Comparison of ENCODE assay signal across 8 mouse cellular contexts in the genomic region with DNA sequence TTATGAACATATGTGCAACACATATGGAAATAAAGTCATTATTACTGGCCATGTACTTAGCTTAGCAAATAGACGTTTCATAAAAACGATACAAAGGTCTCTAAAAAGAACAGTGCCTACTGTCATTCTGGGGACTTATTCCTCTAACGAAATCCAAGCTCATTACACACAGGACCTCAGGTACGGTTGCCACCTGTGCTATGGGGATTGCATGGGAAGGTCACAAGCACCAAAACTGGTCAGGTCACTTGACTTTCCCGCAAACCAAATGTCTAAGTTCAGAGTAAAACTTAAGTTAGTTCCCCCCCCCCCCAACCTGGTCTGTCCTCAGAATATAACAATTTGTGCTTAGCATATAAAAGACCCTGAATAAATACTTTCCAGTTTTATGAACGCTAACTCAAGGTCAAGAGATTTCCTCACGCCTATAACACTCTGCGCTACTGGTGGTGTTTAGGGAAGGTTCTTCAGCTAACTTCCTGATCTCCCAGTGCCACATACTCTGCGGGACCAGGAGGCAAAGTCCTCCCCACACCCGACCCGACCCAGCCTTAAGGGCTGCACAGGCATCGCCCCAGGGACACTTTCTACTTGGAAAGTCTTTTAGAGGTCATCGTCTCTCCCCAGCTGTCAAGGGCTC. TPM values are rescaled to one million over a fixed set of nuclear protein-coding genes. Genes with fewer than 3 reads are reported as not detected.
DNase-seq lines count a peak whose midpoint lies in the region; ATAC-seq and TF ChIP-seq lines count a peak whose summit lies in the region.

No protein-coding gene starts in this region.

- no peak for DNase-seq in left cerebral cortex, adult 2 months (ENCODE audit: extremely low spot score in 1 of 2, low spot score in 2 of 2)
- DNase-seq in left cerebral cortex, postnatal 4 days: no peak
- DNase-seq in layer of hippocampus, adult 18-20 months (ENCODE audit: low spot score in 2 of 2): no peak
- no peak for DNase-seq in urinary bladder, postnatal 36 days (ENCODE audit: low spot score in 2 of 2)
- no peak for DNase-seq in left cerebral cortex, adult 11 months (ENCODE audit: low spot score)

- intact Hi-C loops in left cerebral cortex, adult 2 months (cut with DNase I): loop anchor here (5.0 kb wide), 1 partner anchor 92 kb away; no protein-coding TSS in a partner anchor
- intact Hi-C loops in left cerebral cortex, postnatal 4 days (cut with DNase I): no loop called here

- peak overlapping the region; percentile 92 for H3K4me2 ChIP-seq in embryonic facial prominence, embryonic 12.5 days (replicated peaks)
- H3K4me2 ChIP-seq in kidney, embryonic 15.5 days: peak overlapping the region; percentile 89

- no peak for ATAC-seq in embryonic facial prominence, embryonic 12.5 days (ENCODE audit: insufficient number of reproducible peaks, insufficient read depth, low FRiP score, low TSS enrichment)
- ATAC-seq in kidney, embryonic 15.5 days (replicated peaks; ENCODE audit: low FRiP score): no peak
- peak; percentile 10; the same call in 1 of the 2 replicates for ATAC-seq in monocyte, adult 5-6 weeks (replicated peaks; ENCODE audit: insufficient number of reproducible peaks, low FRiP score, low TSS enrichment, poor library complexity, severe bottlenecking)

- H3K27me3 ChIP-seq in embryonic facial prominence, embryonic 12.5 days: no peaks in the 10 kb centered on the region
- no peaks in the 10 kb centered on the region for H3K27me3 ChIP-seq in kidney, embryonic 15.5 days

- H3K36me3 ChIP-seq in embryonic facial prominence, embryonic 12.5 days: no peaks in the 10 kb centered on the region
- peaks cover 6% of the 10 kb centered on the region for H3K36me3 ChIP-seq in kidney, embryonic 15.5 days

- no peak overlapping the region for H3K27ac ChIP-seq in left cerebral cortex, adult 2 months
- H3K27ac ChIP-seq in embryonic facial prominence, embryonic 12.5 days: peak overlapping the region; percentile 94; the same call in 1 of the 2 replicates
- H3K27ac ChIP-seq in kidney, embryonic 15.5 days: peak overlapping the region; percentile 94

- H3K4me3 ChIP-seq in left cerebral cortex, adult 2 months: peak overlapping the region; percentile 76
- H3K4me3 ChIP-seq in embryonic facial prominence, embryonic 12.5 days: peak overlapping the region; percentile 82
- peak overlapping the region; percentile 73 for H3K4me3 ChIP-seq in kidney, embryonic 15.5 days (replicated peaks)

- H3K4me1 ChIP-seq in embryonic facial prominence, embryonic 12.5 days: peaks cover 32% of the 10 kb centered on the region
- peaks cover 49% of the 10 kb centered on the region for H3K4me1 ChIP-seq in kidney, embryonic 15.5 days

- no peak for TF ChIP-seq CTCF in left cerebral cortex, adult 2 months (IDR thresholded peaks at IDR 0.05)

- H3K9me3 ChIP-seq in embryonic facial prominence, embryonic 12.5 days: no peaks in the 10 kb centered on the region
- H3K9me3 ChIP-seq in kidney, embryonic 15.5 days (replicated peaks): no peaks in the 10 kb centered on the region

- WGBS in embryonic facial prominence, embryonic 12.5 days: 8% methylated on average over 13 of the region's 13 CpGs
- 10% methylated on average over 13 of the region's 13 CpGs for WGBS in kidney, embryonic 15.5 days

- H3K9ac ChIP-seq in embryonic facial prominence, embryonic 12.5 days: peak overlapping the region; percentile 95
- H3K9ac ChIP-seq in kidney, embryonic 15.5 days: peak overlapping the region; percentile 80

RNA-seq across cellular contexts. Expression of gene Abhd17c, which starts 1.2 kb away (rescaled TPM):
- total RNA-seq in left cerebral cortex, adult 2 months (2021): 10 to 100 TPM; 33.3 to 37.6 TPM
- total RNA-seq in left cerebral cortex, postnatal 4 days (2021): 100 to 1,000 TPM; 108 to 112 TPM
- 61.9 and 78.5 TPM in 2 replicates for polyA plus RNA-seq in embryonic facial prominence, embryonic 12.5 days (2016; fragmentation: Nextera tagmentation; extraction: Ambion mirVana)
- polyA plus RNA-seq in kidney, embryonic 15.5 days (2015; fragmentation: Nextera tagmentation; extraction: Ambion mirVana): 45.7 and 47.5 TPM in 2 replicates
- total RNA-seq in monocyte, adult 5-6 weeks (2017): 9.3 to 12.1 TPM (median 10.6 TPM) in 3 replicates
- total RNA-seq in layer of hippocampus, adult 18-20 months (2021): 10 to 100 TPM; 56.1 to 56.3 TPM
